Mouse (Mus musculus) erythroblast, embryonic 14.5 days (primary cell): ENCODE measurements around the gene Btnl1. TPM values are rescaled to one million over a fixed set of nuclear protein-coding genes. Genes with fewer than 3 reads are reported as not detected.

Experiments
- H3K27me3 ChIP-seq: 2 replicates; pipeline ENCODE4 v1.6.1; 2012; ENCODE audit warnings: inconsistent platforms; ENCODE audit not compliant: control insufficient read depth
- H3K36me3 ChIP-seq: 2 replicates; pipeline ENCODE4 v1.6.1; 2012; ENCODE audit warnings: mild to moderate bottlenecking, inconsistent platforms; ENCODE audit not compliant: control insufficient read depth
- H3K4me1 ChIP-seq: 2 replicates; pipeline ENCODE4 v1.6.1; 2012; ENCODE audit warnings: inconsistent platforms; ENCODE audit not compliant: control insufficient read depth
- H3K4me3 ChIP-seq: replicated peaks from 2 replicates; pipeline ENCODE3; 2012; ENCODE audit warnings: moderate library complexity, mild to moderate bottlenecking, inconsistent platforms
- H3K9me3 ChIP-seq: 2 replicates; pipeline ENCODE4 v1.6.1; 2012; ENCODE audit warnings: low read length, inconsistent platforms, mixed read lengths; ENCODE audit not compliant: control insufficient read depth
- GATA1 ChIP-seq: IDR thresholded peaks from 2 replicates; pipeline ENCODE4 v1.6.1; 2012; ENCODE audit warnings: low read length, inconsistent platforms, mixed read lengths
- TAL1 ChIP-seq: IDR thresholded peaks from 3 replicates; pipeline ENCODE4 v1.6.1; 2012; ENCODE audit warnings: low read length, inconsistent platforms, mixed read lengths
- polyA plus RNA-seq: library from polyadenylated mRNA; stranded (reverse); fragments of >175 nt; gene quantifications from 2 replicates; pipeline ENCODE4 v1.2.3, GENCODE M21; 2012

Gene Btnl1
- polyA plus RNA-seq, 1 experiment = not detected

DNA sequence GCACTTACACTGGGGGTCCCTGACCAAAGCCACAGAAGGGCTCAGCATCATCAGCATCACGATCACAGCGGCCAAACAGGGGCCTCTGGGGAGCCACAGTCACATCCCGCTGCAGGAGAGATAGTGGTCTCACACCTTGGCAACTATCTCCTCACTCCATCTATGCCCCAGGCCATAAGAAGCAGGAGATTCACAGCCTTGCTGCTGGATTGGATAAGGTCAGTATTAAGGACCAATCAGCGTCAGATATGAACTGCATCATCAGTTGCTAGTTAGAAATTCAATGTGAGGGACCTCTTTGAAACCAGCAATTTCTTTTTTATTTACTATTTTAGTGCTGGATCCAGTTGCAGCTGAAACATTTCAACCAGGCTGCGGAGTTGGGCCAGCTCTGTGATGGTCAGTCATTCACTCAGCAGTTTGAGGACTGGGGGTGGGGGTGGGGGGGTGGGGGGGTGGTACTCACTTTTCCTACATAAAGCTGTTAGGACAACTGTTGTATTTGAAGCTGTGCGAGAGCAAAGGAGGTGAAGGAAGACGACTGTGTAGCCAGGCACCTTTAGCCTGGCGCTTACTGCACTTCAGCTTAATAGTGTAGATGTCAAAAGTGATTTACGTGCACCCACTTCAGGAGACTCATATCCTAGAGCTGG, 21.3 kb downstream of the Btnl1 start:
- peaks cover 8% of the 10 kb centered on the region for H3K4me1 ChIP-seq
- TF ChIP-seq GATA1 = no peak
- TF ChIP-seq TAL1 = no peak
- peak overlapping the region; percentile 51 for H3K4me3 ChIP-seq
- H3K9me3 ChIP-seq = no peaks in the 10 kb centered on the region
- H3K36me3 ChIP-seq = no peaks in the 10 kb centered on the region
- peaks cover 24% of the 10 kb centered on the region for H3K27me3 ChIP-seq

DNA sequence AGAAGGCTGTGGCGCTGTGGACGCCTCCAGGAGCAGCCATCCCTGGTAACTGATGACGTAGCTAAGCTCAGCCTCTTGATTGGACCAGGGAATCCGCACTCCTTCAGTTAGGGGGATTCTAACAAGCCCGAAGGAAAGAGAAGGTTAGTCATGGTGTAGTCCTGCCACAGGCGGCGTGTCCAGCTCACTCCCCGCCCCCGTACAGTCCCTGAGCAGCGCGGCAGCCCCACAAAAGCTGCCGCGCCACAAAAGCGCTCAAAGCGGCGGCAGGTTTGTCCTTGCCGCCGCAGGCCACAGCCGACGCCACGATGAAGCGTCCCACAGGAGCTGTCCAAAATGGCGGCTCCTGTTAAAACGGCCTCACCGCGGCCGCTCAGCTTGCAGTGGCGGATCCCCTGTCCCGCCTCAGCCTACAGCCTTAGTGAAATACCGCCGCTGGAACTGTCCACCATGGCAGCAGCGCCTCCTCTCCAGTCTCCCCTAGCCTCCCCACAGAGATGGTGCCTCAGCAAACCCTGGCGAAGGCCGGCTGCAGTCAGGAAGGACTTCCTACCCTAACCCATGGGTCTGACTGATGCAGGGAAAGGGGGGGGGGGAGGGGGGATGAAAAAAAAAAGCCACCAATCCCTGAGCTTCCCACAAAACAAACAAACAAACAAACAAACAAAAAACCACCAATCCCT, 21.9 kb downstream of the Btnl1 start, which contains the start of gene BC051142:
Gene BC051142, plus strand, starts transcription at position 110 of the 683 bp plus-strand sequence.
- TF ChIP-seq TAL1 (no peak), GATA1 (no peak)
- peak within 1 kb of the TSS; percentile 51 for H3K4me3 ChIP-seq
- H3K27me3 ChIP-seq = peaks cover 24% of the 10 kb centered on the region
- H3K9me3 ChIP-seq = no peaks in the 10 kb centered on the region
- peaks cover 8% of the 10 kb centered on the region for H3K4me1 ChIP-seq
- H3K36me3 ChIP-seq = no peaks in the 10 kb centered on the region

DNA sequence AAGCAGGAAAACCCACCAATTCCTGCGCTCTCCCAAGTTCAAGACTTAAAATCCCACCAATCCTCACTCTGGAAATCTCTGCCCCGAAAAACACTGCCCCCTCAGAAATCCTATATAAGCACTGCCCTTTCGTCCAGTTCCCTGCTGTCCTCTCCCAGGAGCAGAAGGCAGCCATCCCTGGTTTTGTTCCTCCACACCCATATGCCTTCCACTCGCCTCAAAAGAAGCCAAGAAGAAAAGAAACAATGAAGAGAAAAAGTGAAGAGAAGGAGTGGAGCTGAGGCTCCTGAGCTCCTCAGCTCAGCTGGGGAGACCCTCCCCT, 22.4 kb downstream of the Btnl1 start:
- TF ChIP-seq GATA1 (no peak), TAL1 (no peak)
- H3K4me3 ChIP-seq = no peak overlapping the region
- no peaks in the 10 kb centered on the region for H3K9me3 ChIP-seq
- H3K36me3 ChIP-seq = no peaks in the 10 kb centered on the region
- H3K27me3 ChIP-seq = peaks cover 24% of the 10 kb centered on the region
- peaks cover 8% of the 10 kb centered on the region for H3K4me1 ChIP-seq

DNA sequence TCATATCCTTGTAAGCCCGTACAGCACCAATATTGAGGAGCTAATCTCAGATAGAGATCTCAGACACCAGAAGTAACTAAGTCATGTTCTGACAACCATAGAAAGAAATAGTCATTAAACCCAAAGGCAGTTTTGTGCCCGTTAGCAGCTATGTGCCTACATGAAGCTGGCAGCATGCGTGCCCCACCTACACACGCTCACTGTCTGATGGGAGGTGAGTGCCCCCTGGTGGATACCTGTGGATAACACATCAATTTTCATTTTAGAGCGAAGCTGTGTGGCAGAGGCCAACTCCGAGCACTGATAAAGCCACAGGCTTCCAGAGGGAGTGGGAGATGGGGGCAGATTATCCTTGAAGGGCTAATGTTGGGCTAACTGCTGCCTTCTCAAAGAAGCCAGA, 34.2 kb downstream of the Btnl1 start:
- no peaks in the 10 kb centered on the region for H3K36me3 ChIP-seq
- H3K9me3 ChIP-seq = no peaks in the 10 kb centered on the region
- H3K4me1 ChIP-seq = no peaks in the 10 kb centered on the region
- TF ChIP-seq GATA1 (no peak), TAL1 (no peak)
- H3K27me3 ChIP-seq = no peaks in the 10 kb centered on the region
- H3K4me3 ChIP-seq = no peak overlapping the region

DNA sequence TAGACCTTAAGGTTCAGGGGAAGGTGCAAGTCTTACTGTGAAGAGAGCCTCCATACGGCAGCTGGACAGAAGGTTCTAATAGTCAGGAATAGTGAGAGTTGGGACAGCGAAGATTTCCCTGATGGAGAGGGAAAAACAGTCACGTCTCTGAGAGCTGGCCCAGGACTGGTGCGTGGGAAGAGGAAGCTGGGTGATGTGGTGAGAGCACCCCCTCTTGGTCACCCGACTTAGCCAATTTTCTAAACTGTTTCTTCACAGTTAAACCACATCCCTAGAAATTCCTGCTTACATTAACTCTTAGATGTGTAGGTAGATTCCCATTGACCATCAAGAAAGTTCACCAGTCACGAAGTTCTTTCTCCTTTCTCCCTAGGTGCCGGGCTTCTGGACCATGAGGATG, 43.1 kb downstream of the Btnl1 start:
- Histone ChIP-seq H3K9me3 (no peaks in the 10 kb centered on the region), H3K36me3 (no peaks in the 10 kb centered on the region), H3K4me1 (no peaks in the 10 kb centered on the region), H3K4me3 (no peak overlapping the region), H3K27me3 (no peaks in the 10 kb centered on the region)
- TF ChIP-seq TAL1 (no peak), GATA1 (no peak)

DNA sequence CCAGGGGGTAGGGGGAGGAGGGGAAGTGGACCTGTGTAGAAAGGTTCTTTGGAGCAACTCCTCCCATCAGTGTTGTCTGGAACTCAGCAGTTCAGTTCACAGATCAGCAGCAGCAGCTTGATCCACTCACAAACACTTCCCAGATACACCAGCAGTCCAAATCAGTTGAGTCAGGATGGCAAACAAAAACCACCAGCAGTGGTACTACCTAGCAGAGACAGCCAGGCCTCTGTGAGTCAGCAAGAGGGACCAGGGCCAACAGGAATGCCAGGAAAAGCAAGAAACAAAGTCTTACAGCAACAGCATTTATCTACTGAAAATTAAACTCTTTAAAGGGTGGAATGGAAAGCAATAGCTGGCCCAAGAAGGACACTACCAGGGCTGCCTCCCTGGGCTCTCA, 50.7 kb downstream of the Btnl1 start:
- TF ChIP-seq TAL1 (no peak), GATA1 (no peak)
- no peaks in the 10 kb centered on the region for H3K9me3 ChIP-seq
- H3K4me3 ChIP-seq = no peak overlapping the region
- no peaks in the 10 kb centered on the region for H3K4me1 ChIP-seq
- no peaks in the 10 kb centered on the region for H3K36me3 ChIP-seq
- no peaks in the 10 kb centered on the region for H3K27me3 ChIP-seq

Other genes with a start within 250 kb of the Btnl1 start
- not detected in 2 replicates for gene H2-DMb2, start 233.8 kb upstream of the Btnl1 start, polyA plus RNA-seq
- gene H2-DMb1, start 224.1 kb upstream of the Btnl1 start, polyA plus RNA-seq = not detected in 2 replicates
- gene Tap1, start 189.6 kb upstream of the Btnl1 start, polyA plus RNA-seq = 0.05 and 0.06 TPM in 2 replicates
- 0.05 and 0.10 TPM in 2 replicates for gene Psmb9, start 189.4 kb upstream of the Btnl1 start, polyA plus RNA-seq
- 0.24 and 0.28 TPM in 2 replicates for gene Psmb8, start 179.4 kb upstream of the Btnl1 start, polyA plus RNA-seq
- gene Tap2, start 173.6 kb upstream of the Btnl1 start, polyA plus RNA-seq = 0.83 and 1.0 TPM in 2 replicates
- gene H2-Ob, start 138.2 kb upstream of the Btnl1 start, polyA plus RNA-seq = not detected in 2 replicates
- gene H2-Ab1, start 119.4 kb upstream of the Btnl1 start, polyA plus RNA-seq = 0.14 TPM in 1 of 2 replicates, not detected in the other
- gene H2-Aa, start 89.3 kb upstream of the Btnl1 start, polyA plus RNA-seq = not detected in 2 replicates
- gene H2-Eb1, start 71.3 kb upstream of the Btnl1 start, polyA plus RNA-seq = 0.05 TPM in 1 of 2 replicates, not detected in the other
- not detected in 2 replicates for gene H2-Eb2, start 51.5 kb upstream of the Btnl1 start, polyA plus RNA-seq
- not detected in 2 replicates for gene Btnl2, start 22.3 kb upstream of the Btnl1 start, polyA plus RNA-seq
- gene BC051142, start 21.7 kb downstream of the Btnl1 start, polyA plus RNA-seq = not detected in 2 replicates
- gene Btnl4, start 100.2 kb downstream of the Btnl1 start, polyA plus RNA-seq = 0.02 TPM in 1 of 2 replicates, not detected in the other
- gene Btnl6, start 140.2 kb downstream of the Btnl1 start, polyA plus RNA-seq = not detected in 2 replicates
- gene Notch4, start 187.1 kb downstream of the Btnl1 start, polyA plus RNA-seq = 0.16 and 0.17 TPM in 2 replicates
- gene Gpsm3, start 212.7 kb downstream of the Btnl1 start, polyA plus RNA-seq = 1.2 and 1.3 TPM in 2 replicates
- 11.4 and 11.5 TPM in 2 replicates for gene Pbx2, start 214.1 kb downstream of the Btnl1 start, polyA plus RNA-seq
- 0.33 and 0.46 TPM in 2 replicates for gene Ager, start 220.7 kb downstream of the Btnl1 start, polyA plus RNA-seq
- 16.2 and 16.8 TPM in 2 replicates for gene Rnf5, start 226.6 kb downstream of the Btnl1 start, polyA plus RNA-seq
- 16.1 and 18.7 TPM in 2 replicates for gene Agpat1, start 227.1 kb downstream of the Btnl1 start, polyA plus RNA-seq
- gene Egfl8, start 238.8 kb downstream of the Btnl1 start, polyA plus RNA-seq = 0.03 and 0.05 TPM in 2 replicates